Mouse (Mus musculus) frontal cortex, postnatal 10 days (tissue): Measurements from ENCODE around the gene Ptpn1.

Experiments used
- DNase-seq, 2 experiments: peaks; one replicate each; pipeline ENCODE4 v3.0.0; 2022; ENCODE audit warnings: low spot score in 2 of 2, mixed read lengths in 1 of 2

Gene Ptpn1

GRCm38 (mm10) chr2:167921823-167922222 lies 10.0 kb upstream of the Ptpn1 start:
- DNase-seq, result no peak

GRCm38 (mm10) chr2:167924011-167924410 lies 7.8 kb upstream of the Ptpn1 start:
- no peak for DNase-seq

- DNase-seq, result peak; percentile 70 to 80
Measured at GRCm38 (mm10) chr2:167924803-167925604, 6.9 kb upstream of the Ptpn1 start.

GRCm38 (mm10) chr2:167925841-167926800 lies 5.7 kb upstream of the Ptpn1 start:
- DNase-seq, result no peak

GRCm38 (mm10) chr2:167928002-167928526 lies 3.8 kb upstream of the Ptpn1 start:
- DNase-seq, result no peak

- DNase-seq, result no peak
Measured at GRCm38 (mm10) chr2:167928972-167929371, 2.9 kb upstream of the Ptpn1 start.

- DNase-seq, result no peak
Measured at GRCm38 (mm10) chr2:167930975-167931374, 882 bp upstream of the Ptpn1 start.

GRCm38 (mm10) chr2:167932727-167933231 lies 922 bp downstream of the Ptpn1 start:
- DNase-seq, result no peak

- DNase-seq, result no peak
Measured at GRCm38 (mm10) chr2:167933397-167933796, 1.5 kb downstream of the Ptpn1 start.

- DNase-seq, result no peak
Measured at GRCm38 (mm10) chr2:167935956-167936355, 4.1 kb downstream of the Ptpn1 start.

GRCm38 (mm10) chr2:167938786-167939185 lies 6.9 kb downstream of the Ptpn1 start:
- no peak for DNase-seq

- no peak for DNase-seq
Measured at GRCm38 (mm10) chr2:167939204-167939603, 7.3 kb downstream of the Ptpn1 start.

- no peak for DNase-seq
Measured at GRCm38 (mm10) chr2:167939632-167940399, 8.0 kb downstream of the Ptpn1 start.

GRCm38 (mm10) chr2:167940636-167941035 lies 8.8 kb downstream of the Ptpn1 start:
- no peak for DNase-seq

GRCm38 (mm10) chr2:167941320-167941719 lies 9.5 kb downstream of the Ptpn1 start:
- no peak for DNase-seq

- DNase-seq, result no peak
Measured at GRCm38 (mm10) chr2:167941745-167942176, 9.9 kb downstream of the Ptpn1 start.

- peak; percentile 46 to 63 for DNase-seq
Measured at GRCm38 (mm10) chr2:167942199-167942925, 10.5 kb downstream of the Ptpn1 start.

GRCm38 (mm10) chr2:167942926-167943633 lies 11.2 kb downstream of the Ptpn1 start:
- DNase-seq, result no peak

- no peak for DNase-seq
Measured at GRCm38 (mm10) chr2:167944193-167944592, 12.3 kb downstream of the Ptpn1 start.

- DNase-seq, result no peak
Measured at GRCm38 (mm10) chr2:167945451-167945850, 13.6 kb downstream of the Ptpn1 start.
